Mouse (Mus musculus) midbrain, postnatal 0 days (tissue): Measurements from ENCODE around the gene Slc22a20. TPM values are rescaled to one million over a fixed set of nuclear protein-coding genes. Genes with fewer than 3 reads are reported as not detected.

Experiments used
- ATAC-seq: fragments of 200-750 bp; cut with Nextera tagmentation; 2 replicates; pipeline ENCODE4 v1.8.0; 2017; ENCODE audit warnings: moderate number of reproducible peaks, mild to moderate bottlenecking, moderate TSS enrichment, moderate library complexity; ENCODE audit not compliant: low FRiP score
- DNase-seq: peaks from one replicate; pipeline ENCODE4 v3.0.0-alpha.2; 2015; ENCODE audit warnings: low spot score
- H3K27ac ChIP-seq: fragments of 300-500 bp; sonication (generic); 2 replicates; pipeline ENCODE4 v1.5.1; 2014; ENCODE audit warnings: low read depth, mild to moderate bottlenecking, low read length, mixed read lengths
- H3K27me3 ChIP-seq: fragments of 300-500 bp; sonication (generic); 2 replicates; pipeline ENCODE4 v1.6.1; 2014; ENCODE audit warnings: low read length, control low read depth, mixed read lengths; ENCODE audit not compliant: insufficient read depth
- H3K36me3 ChIP-seq: fragments of 300-500 bp; sonication (generic); 2 replicates; pipeline ENCODE4 v1.6.1; 2014; ENCODE audit warnings: low read length, control low read depth, mixed read lengths; ENCODE audit not compliant: insufficient read depth
- H3K4me1 ChIP-seq: fragments of 300-500 bp; sonication (generic); 2 replicates; pipeline ENCODE4 v1.6.1; 2014; ENCODE audit warnings: mild to moderate bottlenecking, control low read depth, antibody characterized with exemption, low read length, mixed read lengths; ENCODE audit not compliant: insufficient read depth
- H3K4me2 ChIP-seq: fragments of 300-500 bp; sonication (generic); 2 replicates; pipeline ENCODE4 v1.6.1; 2014; ENCODE audit warnings: low read depth, mild to moderate bottlenecking, low read length, mixed read lengths; ENCODE audit not compliant: poor library complexity, severe bottlenecking
- H3K4me3 ChIP-seq: fragments of 300-500 bp; sonication (generic); 2 replicates; pipeline ENCODE4 v1.5.1; 2014; ENCODE audit warnings: low read depth, mild to moderate bottlenecking, low read length, moderate library complexity
- H3K9ac ChIP-seq: fragments of 300-500 bp; sonication (generic); replicated peaks from 2 replicates; pipeline ENCODE4 v1.6.1; 2014; ENCODE audit warnings: mild to moderate bottlenecking, low read length, moderate library complexity, mixed read lengths; ENCODE audit not compliant: poor library complexity, severe bottlenecking
- H3K9me3 ChIP-seq: fragments of 300-500 bp; sonication (generic); 2 replicates; pipeline ENCODE4 v1.6.1; 2016; ENCODE audit warnings: low read length, control low read depth
- CTCF ChIP-seq: IDR thresholded peaks from 2 replicates; pipeline ENCODE4 v1.5.1; 2016; ENCODE audit warnings: antibody characterized with exemption, mild to moderate bottlenecking
- WGBS: fragments of 180-500 bp; shearing (Covaris S2); extraction: QIAGEN DNeasy Blood & Tissue Kit; methylation state at CpG from one replicate; pipeline ENCODE4 v1.1.7; 2014; 5-methylcytosine and 5-hydroxymethylcytosine counted together
- polyA plus RNA-seq: library from polyadenylated mRNA; unstranded; fragments of >200 nt; fragmentation: Nextera tagmentation; extraction: Ambion mirVana; gene quantifications from 2 replicates; pipeline ENCODE4 v1.2.1, GENCODE M21; 2015
- total RNA-seq: library from RNA; depleted of rRNA; stranded (reverse); fragments of >200 nt; gene quantifications from 2 replicates; pipeline ENCODE4 v1.2.3, GENCODE M21; 2014; rRNA removed

The Slc22a20 gene
- total RNA-seq (not detected in 2 replicates), polyA plus RNA-seq (not detected in 2 replicates)

DNA sequence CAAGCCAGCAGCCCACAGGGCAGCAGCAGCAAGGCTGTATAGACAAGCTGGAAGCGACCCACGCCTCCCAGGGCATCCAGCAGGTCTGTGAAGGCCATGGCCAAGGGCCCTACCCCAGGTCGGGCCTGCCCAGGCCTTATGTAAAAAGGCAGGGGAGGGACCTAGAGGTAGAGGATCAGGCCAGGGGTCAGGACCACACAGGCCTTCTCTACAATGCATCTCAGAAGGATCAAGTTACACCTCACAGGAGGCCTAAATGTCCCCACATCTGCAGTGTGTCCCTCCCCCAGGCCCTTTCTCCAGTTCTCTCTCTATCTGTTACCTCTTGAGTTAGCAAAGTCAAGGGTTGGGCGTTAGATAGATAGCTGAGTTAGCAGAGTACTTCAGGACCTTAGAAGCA lies at the start of gene Slc22a20:
Gene Slc22a20 (minus strand): TSS at position 101 of the 400 bp plus-strand sequence.
- ATAC-seq (no peak), DNase-seq (no peak)
- Histone ChIP-seq H3K36me3 (no peaks in the 10 kb centered on the region), H3K27ac (no peak within 1 kb of the TSS), H3K4me2 (no peak within 1 kb of the TSS), H3K4me1 (0 out of 2 replicates have a peak, but pooled peaks cover 3% of the 10 kb centered on the region), H3K27me3 (no peaks in the 10 kb centered on the region), H3K9ac (no peak within 1 kb of the TSS), H3K9me3 (no peaks in the 10 kb centered on the region), H3K4me3 (no peak within 1 kb of the TSS)
- TF ChIP-seq CTCF, result no peak
- WGBS, result 47% methylated on average over 4 of the region's 4 CpGs

DNA sequence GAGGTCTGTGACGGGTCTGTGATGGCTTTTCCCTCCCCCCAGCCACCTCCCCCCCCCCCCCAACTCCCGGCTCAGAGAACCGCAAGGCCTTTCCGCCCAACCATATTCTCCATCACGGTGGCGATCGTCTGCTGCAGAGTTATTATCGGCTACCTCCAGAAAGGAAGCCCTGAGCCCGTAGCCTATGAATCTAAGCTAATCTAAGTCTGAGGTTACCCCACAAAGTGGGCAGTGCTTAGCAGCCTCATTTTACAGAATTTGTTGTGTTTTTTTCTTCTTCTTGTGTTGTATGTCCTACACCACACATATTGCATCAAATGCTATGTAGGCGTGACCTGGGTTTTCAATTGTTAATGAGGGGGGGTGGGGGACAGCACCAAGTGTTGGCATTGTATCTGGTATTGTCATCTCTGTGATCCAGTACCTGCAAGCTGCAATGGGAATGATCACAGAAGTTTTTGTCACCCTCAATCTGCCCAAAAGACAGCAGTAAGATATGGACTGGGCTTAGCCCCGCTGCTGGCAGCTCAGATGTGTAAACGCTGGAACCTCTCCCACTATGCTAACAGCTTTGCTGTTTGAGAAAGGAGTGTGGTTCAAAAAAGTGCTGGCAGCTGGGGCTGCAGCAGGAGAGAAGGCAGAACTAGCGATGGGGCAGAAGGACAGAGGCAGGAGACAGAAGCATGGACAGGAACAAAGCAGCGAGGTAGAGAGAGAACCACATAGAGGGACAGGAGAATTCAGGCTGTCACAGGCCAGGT lies 44.8 kb upstream of the Slc22a20 start:
- H3K27me3 ChIP-seq, result no peaks in the 10 kb centered on the region
- no peak overlapping the region for H3K4me3 ChIP-seq
- H3K27ac ChIP-seq, result no peak overlapping the region
- H3K4me2 ChIP-seq, result no peak overlapping the region
- no peak for TF ChIP-seq CTCF
- H3K36me3 ChIP-seq, result no peaks in the 10 kb centered on the region
- DNase-seq (no peak), ATAC-seq (no peak)
- no peak overlapping the region for H3K9ac ChIP-seq
- H3K4me1 ChIP-seq, result no peaks in the 10 kb centered on the region
- H3K9me3 ChIP-seq, result no peaks in the 10 kb centered on the region
- WGBS, result 72% methylated on average over 13 of the region's 14 CpGs

DNA sequence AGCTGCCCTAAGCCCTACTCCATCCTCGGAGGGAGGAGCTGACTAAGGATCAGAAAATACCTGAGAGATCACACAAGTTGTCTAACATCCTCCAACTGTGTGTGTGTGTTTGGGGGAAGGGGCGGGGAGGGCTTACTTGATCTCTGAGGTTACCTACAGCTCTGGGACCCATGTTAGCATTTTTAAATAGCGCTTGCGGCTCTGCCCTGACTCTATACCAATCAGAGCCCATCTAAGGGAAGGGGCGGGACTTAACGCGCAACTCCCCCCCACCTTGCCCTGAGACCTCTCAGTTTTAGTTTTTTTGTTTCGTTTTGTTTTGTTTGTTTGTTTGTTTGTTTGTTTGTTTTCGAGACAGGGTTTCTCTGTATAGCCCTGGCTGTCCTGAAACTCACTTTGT lies 43.5 kb upstream of the Slc22a20 start:
- DNase-seq, result no peak
- no peak overlapping the region for H3K9ac ChIP-seq
- no peak overlapping the region for H3K27ac ChIP-seq
- TF ChIP-seq CTCF, result no peak
- no peaks in the 10 kb centered on the region for H3K4me1 ChIP-seq
- H3K4me2 ChIP-seq, result no peak overlapping the region
- no peak overlapping the region for H3K4me3 ChIP-seq
- no peak for ATAC-seq
- no peaks in the 10 kb centered on the region for H3K36me3 ChIP-seq
- H3K9me3 ChIP-seq, result no peaks in the 10 kb centered on the region
- 77% methylated on average over 9 of the region's 9 CpGs for WGBS
- H3K27me3 ChIP-seq, result no peaks in the 10 kb centered on the region

DNA sequence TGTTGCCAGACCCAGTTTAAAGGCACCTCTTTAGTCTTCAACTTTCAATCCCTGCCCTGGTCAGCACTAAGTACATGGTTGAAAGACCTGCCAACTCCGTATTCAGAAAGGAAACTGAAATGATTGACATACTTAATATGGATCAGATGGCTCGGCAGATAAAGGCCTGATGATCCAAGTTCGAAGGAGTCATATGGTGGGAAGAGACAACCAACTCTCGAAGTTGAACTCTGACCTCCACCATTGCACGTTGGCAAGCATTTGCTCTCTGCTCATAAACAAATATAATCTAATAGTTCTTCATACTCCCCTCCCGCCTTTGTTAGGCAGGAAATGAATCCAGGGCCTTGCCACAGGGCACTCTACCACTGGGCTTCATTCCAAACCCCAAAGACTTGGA lies 43.0 kb upstream of the Slc22a20 start:
- TF ChIP-seq CTCF, result no peak

DNA sequence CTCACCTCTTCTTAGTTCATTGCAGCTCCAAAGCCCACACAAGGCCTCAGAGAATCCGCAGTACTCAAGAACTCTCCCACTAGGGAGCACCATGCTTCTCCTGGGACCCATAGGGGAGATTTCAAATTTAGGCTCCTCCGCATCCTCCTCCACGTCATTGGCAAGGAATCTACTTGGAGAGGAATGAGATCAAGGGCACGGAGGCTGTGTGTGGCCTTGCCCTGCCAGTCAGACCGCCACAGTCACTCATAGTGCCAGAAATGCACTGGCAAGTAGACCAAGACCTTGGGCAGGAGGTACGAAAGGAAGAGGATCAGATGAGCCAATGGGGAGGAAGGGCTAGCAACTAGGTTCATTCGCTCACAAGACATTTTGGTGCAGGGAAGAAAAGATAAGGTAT lies 38.0 kb upstream of the Slc22a20 start:
- DNase-seq (no peak), ATAC-seq (no peak)
- Histone ChIP-seq H3K4me3 (no peak overlapping the region), H3K4me2 (no peak overlapping the region), H3K36me3 (no peaks in the 10 kb centered on the region), H3K4me1 (no peaks in the 10 kb centered on the region), H3K27ac (no peak overlapping the region), H3K9ac (no peak overlapping the region), H3K9me3 (no peaks in the 10 kb centered on the region), H3K27me3 (no peaks in the 10 kb centered on the region)
- 82% methylated on average over 7 of the region's 7 CpGs for WGBS
- TF ChIP-seq CTCF, result no peak

More for the DNA sequence above, 43.0 kb upstream of the Slc22a20 start:
- Histone ChIP-seq H3K9ac (no peak overlapping the region), H3K4me1 (no peaks in the 10 kb centered on the region), H3K36me3 (no peaks in the 10 kb centered on the region), H3K4me3 (no peak overlapping the region), H3K9me3 (no peaks in the 10 kb centered on the region), H3K27ac (no peak overlapping the region), H3K27me3 (no peaks in the 10 kb centered on the region), H3K4me2 (no peak overlapping the region)
- ATAC-seq (no peak), DNase-seq (no peak)
- 88% methylated on average over 6 of the region's 6 CpGs for WGBS

DNA sequence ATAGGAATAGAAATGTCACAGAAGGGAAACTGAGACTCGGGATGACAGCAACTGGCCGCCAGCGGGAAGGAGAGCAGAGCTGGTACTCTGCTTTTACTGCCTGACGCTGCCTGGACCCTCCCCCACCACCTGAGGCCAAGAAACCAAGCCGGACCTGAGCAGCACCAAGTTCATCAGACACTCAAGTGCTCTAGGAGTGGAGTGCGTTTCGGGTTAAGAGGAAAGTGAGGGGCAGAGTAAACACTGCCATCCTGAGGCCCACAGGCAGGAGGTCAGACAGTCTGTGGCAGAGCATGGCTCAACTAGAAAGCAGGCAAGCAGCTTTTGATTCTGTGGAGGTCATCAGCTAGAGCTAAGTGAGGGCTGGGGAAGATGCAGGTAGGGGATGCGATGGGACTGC lies 37.1 kb upstream of the Slc22a20 start:
- Histone ChIP-seq H3K4me1 (no peaks in the 10 kb centered on the region), H3K4me2 (no peak overlapping the region), H3K27me3 (no peaks in the 10 kb centered on the region), H3K9ac (no peak overlapping the region), H3K9me3 (no peaks in the 10 kb centered on the region), H3K27ac (no peak overlapping the region), H3K36me3 (no peaks in the 10 kb centered on the region), H3K4me3 (no peak overlapping the region)
- TF ChIP-seq CTCF, result no peak
- DNase-seq (no peak), ATAC-seq (no peak)
- WGBS, result 72% methylated on average over 8 of the region's 8 CpGs
